Mouse (Mus musculus): ENCODE measurements around the gene Nsdhl. TPM values are rescaled to one million over a fixed set of nuclear protein-coding genes. Genes with fewer than 3 reads are reported as not detected.
A peak's percentile ranks its signal among the peaks of the same experiment; 100 is the strongest.

Gene Nsdhl
- total and polyA plus RNA-seq, 2 experiments from 2014 or later: 5.6 to 11.8 TPM

GRCm38 (mm10) chrX:72908404-72908741 is 10.0 kb upstream of the Nsdhl start:
- ATAC-seq (ENCODE audit: insufficient read depth, low read depth) (peak; percentile 24; the same call in 1 of the 2 replicates), DNase-seq (ENCODE audit: low spot score) (peak; percentile 27)
- 10% methylated on average over 2 of the region's 2 CpGs for WGBS
- no peak overlapping the region for H3K4me2 ChIP-seq (ENCODE audit: low read depth, low read length)
- no peaks in the 10 kb centered on the region for H3K4me1 ChIP-seq (ENCODE audit: control insufficient read depth, insufficient read depth)
- no peaks in the 10 kb centered on the region for H3K9me3 ChIP-seq (replicated peaks; ENCODE audit: control insufficient read depth, low read length)
- no peak overlapping the region for H3K27ac ChIP-seq (ENCODE audit: low read depth)
- no peak overlapping the region for H3K9ac ChIP-seq (replicated peaks; ENCODE audit: low read depth, low read length)
- no peaks in the 10 kb centered on the region for H3K27me3 ChIP-seq (ENCODE audit: control insufficient read depth, insufficient read depth, low read length)
- TF ChIP-seq CTCF (IDR thresholded peaks at IDR 0.05; ENCODE audit: low read depth) (peak; percentile 56), EP300 (IDR thresholded peaks at IDR 0.05; ENCODE audit: low read depth) (no peak)
- no peak overlapping the region for H3K4me3 ChIP-seq (ENCODE audit: low read depth, low read length)
- H3K36me3 ChIP-seq (replicated peaks; ENCODE audit: control insufficient read depth, insufficient read depth, low read length): no peaks in the 10 kb centered on the region

DNA sequence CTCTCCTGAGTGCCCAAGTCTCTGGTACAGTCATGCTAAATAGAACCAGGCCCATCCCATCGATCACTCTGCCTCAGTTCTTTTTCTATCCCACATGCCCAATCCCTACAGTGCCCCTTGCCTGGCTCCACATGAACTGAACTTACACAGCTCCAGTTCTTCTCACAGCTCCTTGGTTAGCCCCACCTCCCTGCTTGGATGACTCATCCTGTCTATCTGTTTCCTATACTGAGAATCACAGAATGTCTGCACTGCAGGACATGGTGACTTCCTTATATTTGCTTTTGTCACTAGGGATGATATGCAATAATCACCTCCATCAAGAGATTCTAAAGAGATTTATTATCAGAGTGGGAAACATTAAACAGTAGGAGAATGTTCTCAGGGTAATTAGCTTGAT is 6.7 kb upstream of the Nsdhl start:
- no peak overlapping the region for H3K9ac ChIP-seq (replicated peaks; ENCODE audit: low read depth, low read length)
- TF ChIP-seq EP300 (IDR thresholded peaks at IDR 0.05; ENCODE audit: low read depth) (no peak), CTCF (IDR thresholded peaks at IDR 0.05; ENCODE audit: low read depth) (no peak)
- H3K27me3 ChIP-seq (ENCODE audit: control insufficient read depth, insufficient read depth, low read length): no peaks in the 10 kb centered on the region
- WGBS: 56% methylated on average over 1 of the region's 1 CpGs
- H3K4me1 ChIP-seq (ENCODE audit: control insufficient read depth, insufficient read depth): no peaks in the 10 kb centered on the region
- no peak for ATAC-seq (ENCODE audit: insufficient read depth, low read depth)
- H3K9me3 ChIP-seq (replicated peaks; ENCODE audit: control insufficient read depth, low read length): no peaks in the 10 kb centered on the region
- no peaks in the 10 kb centered on the region; the same call in 1 of the 2 replicates for H3K36me3 ChIP-seq (replicated peaks; ENCODE audit: control insufficient read depth, insufficient read depth, low read length)
- DNase-seq (ENCODE audit: low spot score): no peak
- no peak overlapping the region for H3K27ac ChIP-seq (ENCODE audit: low read depth)
- H3K4me3 ChIP-seq (ENCODE audit: low read depth, low read length): no peak overlapping the region
- no peak overlapping the region for H3K4me2 ChIP-seq (ENCODE audit: low read depth, low read length)

GRCm38 (mm10) chrX:72918682-72919059 is 314 bp downstream of the Nsdhl start:
- no peak for ATAC-seq (ENCODE audit: insufficient read depth, low read depth)
- H3K4me1 ChIP-seq (ENCODE audit: control insufficient read depth, insufficient read depth): no peaks in the 10 kb centered on the region
- H3K27ac ChIP-seq (ENCODE audit: low read depth): peak overlapping the region; percentile 22; the same call in 1 of the 2 replicates
- no peaks in the 10 kb centered on the region for H3K27me3 ChIP-seq (ENCODE audit: control insufficient read depth, insufficient read depth, low read length)
- no peak for DNase-seq (ENCODE audit: low spot score)
- no peak for TF ChIP-seq EP300 (IDR thresholded peaks at IDR 0.05; ENCODE audit: low read depth)
- peak overlapping the region; percentile 61 for H3K4me2 ChIP-seq (ENCODE audit: low read depth, low read length)
- H3K9ac ChIP-seq (replicated peaks; ENCODE audit: low read depth, low read length): 0 out of 2 replicates have a peak overlapping the region, but pooled peaks have one; percentile 10
- H3K4me3 ChIP-seq (ENCODE audit: low read depth, low read length): peak overlapping the region; percentile 56
- H3K36me3 ChIP-seq (replicated peaks; ENCODE audit: control insufficient read depth, insufficient read depth, low read length): no peaks in the 10 kb centered on the region; the same call in 1 of the 2 replicates
- no peaks in the 10 kb centered on the region for H3K9me3 ChIP-seq (replicated peaks; ENCODE audit: control insufficient read depth, low read length)
- WGBS: 11% methylated on average over 6 of the region's 6 CpGs

GRCm38 (mm10) chrX:72921391-72921790 is 3.0 kb downstream of the Nsdhl start:
- Histone ChIP-seq H3K4me3 (ENCODE audit: low read depth, low read length) (no peak overlapping the region), H3K27ac (ENCODE audit: low read depth) (no peak overlapping the region), H3K9me3 (replicated peaks; ENCODE audit: control insufficient read depth, low read length) (no peaks in the 10 kb centered on the region), H3K4me2 (ENCODE audit: low read depth, low read length) (no peak overlapping the region), H3K4me1 (ENCODE audit: control insufficient read depth, insufficient read depth) (no peaks in the 10 kb centered on the region), H3K27me3 (ENCODE audit: control insufficient read depth, insufficient read depth, low read length) (no peaks in the 10 kb centered on the region), H3K36me3 (replicated peaks; ENCODE audit: control insufficient read depth, insufficient read depth, low read length) (0 out of 2 replicates have a peak, but pooled peaks cover under 1% of the 10 kb centered on the region), H3K9ac (replicated peaks; ENCODE audit: low read depth, low read length) (no peak overlapping the region)
- no peak for TF ChIP-seq CTCF (IDR thresholded peaks at IDR 0.05; ENCODE audit: low read depth)
- WGBS: 70% methylated on average over 2 of the region's 2 CpGs
- ATAC-seq (ENCODE audit: insufficient read depth, low read depth) (no peak), DNase-seq (ENCODE audit: low spot score) (no peak)

- WGBS: 65% methylated on average over 4 of the region's 4 CpGs
- no peaks in the 10 kb centered on the region for H3K27me3 ChIP-seq (ENCODE audit: control insufficient read depth, insufficient read depth, low read length)
- peaks cover 10% of the 10 kb centered on the region; the same call in 1 of the 2 replicates for H3K36me3 ChIP-seq (replicated peaks; ENCODE audit: control insufficient read depth, insufficient read depth, low read length)
- H3K4me1 ChIP-seq (ENCODE audit: control insufficient read depth, insufficient read depth): no peaks in the 10 kb centered on the region
- H3K9ac ChIP-seq (replicated peaks; ENCODE audit: low read depth, low read length): no peak overlapping the region
- ATAC-seq (ENCODE audit: insufficient read depth, low read depth) (no peak), DNase-seq (ENCODE audit: low spot score) (no peak)
- TF ChIP-seq CTCF (IDR thresholded peaks at IDR 0.05; ENCODE audit: low read depth): no peak
- no peak for TF ChIP-seq EP300 (IDR thresholded peaks at IDR 0.05; ENCODE audit: low read depth)
- H3K9me3 ChIP-seq (replicated peaks; ENCODE audit: control insufficient read depth, low read length): no peaks in the 10 kb centered on the region
- no peak overlapping the region for H3K27ac ChIP-seq (ENCODE audit: low read depth)
- no peak overlapping the region for H3K4me3 ChIP-seq (ENCODE audit: low read depth, low read length)
- no peak overlapping the region for H3K4me2 ChIP-seq (ENCODE audit: low read depth, low read length)
These were observed 35.1 kb downstream of the Nsdhl start for GRCm38 (mm10) chrX:72953464-72953863.

DNA sequence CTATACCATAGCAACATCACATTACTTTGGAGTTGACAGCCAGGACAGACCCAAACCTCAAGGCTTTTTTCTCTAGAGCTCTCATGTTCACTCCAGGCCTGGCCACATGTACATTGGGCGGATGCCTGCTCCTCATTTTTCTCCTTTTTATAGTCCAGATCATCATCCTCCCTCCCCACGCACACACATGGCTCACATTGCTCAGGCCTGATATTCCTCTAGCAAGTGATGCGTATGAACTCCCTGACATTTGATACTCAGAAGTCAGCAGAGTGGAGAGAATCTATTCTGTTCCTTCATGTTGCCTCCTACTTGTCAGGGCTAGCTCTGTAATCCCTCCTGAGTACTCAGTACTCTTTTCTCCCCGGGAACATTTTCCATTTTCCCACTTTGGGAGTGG is 38.1 kb downstream of the Nsdhl start:
- Histone ChIP-seq H3K27ac (ENCODE audit: low read depth) (no peak overlapping the region), H3K4me1 (ENCODE audit: control insufficient read depth, insufficient read depth) (no peaks in the 10 kb centered on the region), H3K27me3 (ENCODE audit: control insufficient read depth, insufficient read depth, low read length) (no peaks in the 10 kb centered on the region), H3K4me2 (ENCODE audit: low read depth, low read length) (no peak overlapping the region), H3K4me3 (ENCODE audit: low read depth, low read length) (no peak overlapping the region), H3K9ac (replicated peaks; ENCODE audit: low read depth, low read length) (no peak overlapping the region), H3K9me3 (replicated peaks; ENCODE audit: control insufficient read depth, low read length) (no peaks in the 10 kb centered on the region), H3K36me3 (replicated peaks; ENCODE audit: control insufficient read depth, insufficient read depth, low read length) (peaks cover 4% of the 10 kb centered on the region; the same call in 1 of the 2 replicates)
- no peak for ATAC-seq (ENCODE audit: insufficient read depth, low read depth)
- DNase-seq (ENCODE audit: low spot score): no peak
- 81% methylated on average over 4 of the region's 4 CpGs for WGBS
- TF ChIP-seq CTCF (IDR thresholded peaks at IDR 0.05; ENCODE audit: low read depth): no peak

All from heart, postnatal 0 days (tissue).